Mouse (Mus musculus): ENCODE data around the gene Ipcef1.

Gene Ipcef1

DNA sequence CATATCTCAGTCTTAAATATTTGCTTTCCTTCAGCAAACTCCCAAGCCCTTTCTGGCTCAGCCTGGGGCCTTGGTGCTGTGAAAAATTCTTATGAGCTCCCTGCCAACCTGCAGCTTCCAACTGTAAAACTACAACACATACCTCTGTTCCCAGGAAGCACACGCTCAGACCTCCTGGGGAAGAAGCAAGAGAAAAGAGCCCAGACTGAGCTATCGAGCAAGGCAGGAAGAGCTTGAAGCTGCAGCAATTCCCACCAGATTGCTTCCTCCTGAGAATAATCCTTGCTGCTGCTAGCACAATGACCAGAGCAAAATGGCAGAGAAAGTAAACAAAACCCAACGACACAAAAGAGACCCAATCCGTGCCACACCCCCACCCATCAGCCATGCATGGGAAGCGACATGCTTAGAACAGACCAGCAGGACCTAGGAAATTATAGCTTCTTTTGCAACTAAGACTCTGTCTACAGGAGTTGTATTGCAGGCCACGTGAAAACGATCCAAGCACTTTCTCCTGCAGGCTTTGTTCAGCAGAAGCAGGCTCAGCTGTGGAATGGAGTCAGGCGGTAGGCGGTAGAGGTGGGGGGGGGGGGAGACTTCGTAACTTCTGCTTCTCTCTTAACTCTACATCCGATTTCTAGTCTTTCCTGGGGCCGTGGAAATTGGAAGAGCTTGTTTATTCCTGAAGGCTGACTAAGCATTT lies at the start of gene Ipcef1:
Ipcef1 (minus strand) TSS at position 164 of the 703 bp plus-strand sequence.
- DNase-seq (ENCODE audit: low read depth in 1 of 2, low spot score in 2 of 2), result no peak

DNA sequence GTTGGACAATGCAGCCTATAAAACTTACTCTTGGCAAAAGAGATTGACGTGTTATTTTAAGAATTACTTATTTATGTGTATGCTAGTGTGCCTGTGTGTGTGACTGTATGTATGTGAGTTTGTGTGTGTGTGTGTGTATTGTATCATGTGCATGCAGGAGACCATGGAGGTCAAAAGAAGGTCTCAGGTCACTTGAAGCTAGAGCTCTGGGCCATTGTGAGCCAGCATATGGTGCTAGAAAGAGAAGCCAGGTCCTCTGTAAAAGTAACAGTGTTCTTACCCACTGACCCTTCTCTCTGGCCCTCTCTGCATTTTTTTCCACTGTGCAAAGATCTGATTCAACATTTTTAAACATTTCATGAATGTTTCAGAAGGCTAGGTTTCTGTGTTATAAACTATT lies 25.7 kb upstream of the Ipcef1 start:
- DNase-seq (ENCODE audit: low read depth in 1 of 2, low spot score in 2 of 2), result no peak

DNA sequence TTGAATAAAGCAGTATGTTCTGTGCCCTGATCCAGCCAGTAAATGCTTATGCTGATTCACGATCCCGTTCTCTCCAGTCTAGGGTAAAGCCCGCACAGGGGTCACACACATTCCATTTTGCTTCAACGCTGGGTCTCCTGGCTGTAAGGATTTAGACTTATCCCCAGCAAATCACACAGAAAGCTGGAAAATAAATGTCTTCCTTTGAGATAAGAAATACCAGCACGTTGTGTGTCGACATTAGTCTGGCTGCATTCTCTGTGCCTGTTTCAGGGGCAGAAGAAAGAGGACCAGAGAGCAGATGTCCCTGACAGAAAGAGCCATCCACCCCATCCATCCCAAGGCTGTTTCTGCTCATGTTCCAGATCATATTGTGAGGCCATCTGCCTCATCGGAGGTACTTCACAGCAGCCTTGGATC lies 25.1 kb upstream of the Ipcef1 start:
- DNase-seq (ENCODE audit: low read depth in 1 of 2, low spot score in 2 of 2), result no peak

DNA sequence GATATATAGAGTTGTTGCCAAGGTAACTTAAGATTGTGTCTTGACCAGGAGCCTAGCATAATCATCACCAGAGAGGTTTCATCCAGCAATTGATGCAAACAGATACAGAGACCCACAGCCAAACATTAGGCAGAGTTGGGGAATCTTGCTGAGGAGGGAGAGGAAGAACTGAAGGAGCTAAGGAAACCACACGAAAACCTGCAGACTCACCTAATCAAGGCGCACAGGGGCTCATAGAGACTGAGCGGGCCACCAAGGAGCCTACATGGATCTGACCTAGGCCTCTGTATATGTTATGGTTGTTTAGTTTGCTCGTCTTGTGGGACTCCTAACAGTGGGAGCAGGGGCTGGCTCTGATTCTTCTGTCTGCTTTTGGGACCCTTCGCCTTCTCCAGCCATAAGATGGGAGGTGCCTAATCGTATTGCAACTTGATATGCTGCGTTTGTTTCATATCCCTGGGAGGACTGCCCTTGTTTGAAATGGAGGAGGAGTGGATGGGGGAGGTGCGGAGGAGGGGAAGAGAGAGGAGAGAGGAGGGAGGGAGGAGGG lies 24.5 kb upstream of the Ipcef1 start:
- no peak for DNase-seq (ENCODE audit: low read depth in 1 of 2, low spot score in 2 of 2)

DNA sequence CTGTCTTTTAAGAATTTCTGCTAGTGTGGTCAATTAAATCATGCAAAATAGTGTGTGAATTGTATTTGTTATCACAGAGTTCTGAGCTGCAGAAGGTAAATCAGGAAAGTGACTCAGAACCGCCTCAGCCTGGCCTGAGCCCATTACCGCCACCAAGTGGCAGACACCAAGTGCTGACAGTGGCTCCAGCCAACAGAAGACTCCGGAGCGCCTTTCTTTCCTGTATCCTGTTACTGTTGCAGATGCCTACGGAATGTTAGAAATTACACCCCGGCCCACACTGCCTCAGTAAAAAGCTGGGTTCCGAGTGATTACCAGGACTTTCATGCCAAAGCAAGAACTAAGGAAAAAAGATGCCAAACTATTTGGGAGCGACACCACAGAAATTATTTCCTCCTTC lies 23.9 kb upstream of the Ipcef1 start:
- peak in 1 of 2 experiments; percentile 14 for DNase-seq (ENCODE audit: low read depth in 1 of 2, low spot score in 2 of 2)

DNA sequence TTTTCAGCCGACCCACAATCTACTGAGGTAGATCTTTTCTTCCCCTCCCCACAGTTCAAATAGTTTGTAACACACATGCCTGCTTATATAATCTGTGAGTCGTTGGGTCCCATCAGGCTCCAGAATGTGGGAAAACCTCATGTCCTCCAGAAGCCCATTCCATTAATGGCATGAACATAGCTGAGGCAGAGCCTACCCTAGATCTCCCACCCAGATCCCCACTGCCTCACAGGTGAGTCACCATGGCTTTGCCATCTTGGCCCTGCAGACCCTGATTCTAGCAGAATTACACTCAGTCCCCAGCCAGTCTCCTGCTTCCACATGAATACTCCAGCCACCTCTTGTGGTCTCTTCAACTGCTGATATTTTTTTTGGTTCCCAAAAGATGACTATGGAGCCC lies 23.4 kb upstream of the Ipcef1 start:
- DNase-seq (ENCODE audit: low read depth in 1 of 2, low spot score in 2 of 2), result no peak

DNA sequence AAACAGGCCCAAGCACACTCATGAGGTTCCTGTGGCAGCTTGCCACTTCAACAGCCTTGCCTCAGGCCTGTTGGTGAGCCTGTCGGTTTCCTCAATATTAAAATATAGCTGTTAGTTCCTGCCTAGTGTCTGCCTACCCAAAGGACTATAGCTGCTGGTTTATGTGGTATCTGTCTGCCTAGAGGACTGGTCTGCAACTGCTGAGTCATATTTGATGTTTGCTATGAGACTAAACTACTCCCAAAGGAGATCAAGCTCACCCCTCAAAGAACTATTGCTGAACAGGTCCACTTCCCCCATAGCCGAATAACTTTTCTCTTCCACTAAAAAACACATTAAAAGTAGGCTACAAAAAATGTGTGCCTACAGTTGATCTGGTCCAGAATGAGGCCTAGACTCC lies 22.0 kb upstream of the Ipcef1 start:
- no peak for DNase-seq (ENCODE audit: low read depth in 1 of 2, low spot score in 2 of 2)

DNA sequence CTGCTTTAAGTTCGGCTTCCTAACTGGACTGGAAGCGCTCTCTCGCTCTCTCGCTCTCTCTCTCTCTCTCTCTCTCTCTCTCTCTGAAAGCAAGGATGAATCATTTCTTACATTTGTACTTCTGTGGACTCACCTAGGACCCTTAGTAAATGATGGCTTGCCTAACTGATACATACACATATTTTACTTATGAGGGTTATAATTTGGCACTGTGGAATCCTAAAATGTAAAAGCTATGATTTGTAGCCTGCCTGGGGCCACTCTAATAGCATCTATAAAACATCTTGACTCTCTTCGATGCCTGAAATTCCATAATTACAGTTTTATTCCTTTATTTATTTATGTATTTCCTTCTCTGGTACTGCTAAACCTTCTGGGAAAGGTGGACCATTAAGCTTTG lies 18.6 kb upstream of the Ipcef1 start:
- DNase-seq (ENCODE audit: low read depth in 1 of 2, low spot score in 2 of 2), result no peak

DNA sequence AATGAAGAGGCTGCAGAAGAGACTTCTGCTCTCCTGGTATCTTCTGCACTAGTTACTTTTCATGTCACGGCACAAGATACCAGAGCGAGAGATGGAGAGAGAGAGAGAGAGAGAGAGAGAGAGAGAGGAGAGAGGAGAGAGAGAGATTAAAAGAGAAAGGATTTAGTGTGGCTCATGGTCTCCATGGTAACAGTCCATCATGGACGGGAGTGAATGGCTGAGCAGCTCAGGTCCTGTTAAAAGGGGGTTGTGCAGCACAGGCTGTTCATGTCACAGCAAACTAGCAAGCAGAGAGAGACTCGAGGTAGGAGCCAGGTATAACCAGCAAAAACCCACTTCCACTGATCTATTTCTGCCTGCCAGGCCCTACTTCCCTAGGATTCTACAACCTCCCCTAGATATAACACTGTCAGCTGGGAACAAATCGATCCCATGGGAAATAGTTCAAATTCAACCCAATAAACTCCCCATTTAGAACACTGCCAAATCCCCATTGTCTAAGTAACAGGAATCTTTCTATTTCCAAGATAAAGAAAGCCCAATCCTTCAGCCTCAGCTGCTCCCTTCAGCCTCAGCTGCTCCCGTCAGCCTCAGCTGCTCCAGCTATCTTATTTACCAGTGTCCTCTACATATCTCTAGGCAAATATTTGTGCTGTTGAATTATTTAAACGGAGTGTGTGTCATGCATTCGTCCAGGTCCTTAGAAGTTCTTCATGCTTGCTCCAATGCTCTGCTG lies 18.0 kb upstream of the Ipcef1 start:
- DNase-seq (ENCODE audit: low read depth in 1 of 2, low spot score in 2 of 2), result no peak

DNA sequence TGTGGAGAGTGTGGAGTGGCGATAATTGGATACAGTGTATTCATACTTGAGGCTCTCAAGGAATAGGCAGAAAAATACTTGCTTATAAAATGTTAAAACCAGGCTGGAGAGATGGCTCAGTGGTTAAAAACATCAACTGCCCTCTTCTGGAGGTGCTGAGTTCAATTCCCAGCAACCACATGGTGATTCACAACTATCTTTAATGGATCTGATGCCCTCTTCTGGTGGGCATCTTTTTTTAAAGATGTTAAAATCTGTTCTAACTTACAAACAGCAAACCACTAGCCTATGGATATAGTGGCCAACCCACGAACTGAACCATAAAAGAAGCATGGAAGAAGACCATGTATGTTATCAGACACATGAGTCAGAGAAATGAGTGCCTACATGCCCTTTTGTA lies 16.8 kb upstream of the Ipcef1 start:
- no peak for DNase-seq (ENCODE audit: low read depth in 1 of 2, low spot score in 2 of 2)

DNA sequence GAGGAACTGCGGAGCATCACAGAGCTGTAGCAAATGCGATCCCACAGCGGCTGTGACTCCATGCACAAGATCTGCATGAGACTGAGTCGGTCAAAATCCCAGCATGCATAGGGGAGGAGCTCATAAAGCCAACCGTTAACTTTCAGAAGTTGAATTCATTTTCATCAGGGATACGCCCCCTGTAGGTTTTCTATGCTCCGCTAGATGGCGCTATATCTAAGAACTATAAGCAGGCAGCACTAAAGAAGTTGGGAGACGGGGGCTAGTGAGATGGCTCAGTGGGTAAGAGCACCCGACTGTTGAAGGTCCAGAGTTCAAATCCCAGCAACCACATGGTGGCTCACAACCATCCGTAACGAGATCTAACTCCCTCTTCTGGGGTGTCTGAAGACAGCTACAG lies 16.3 kb upstream of the Ipcef1 start:
- no peak for DNase-seq (ENCODE audit: low read depth in 1 of 2, low spot score in 2 of 2)

DNA sequence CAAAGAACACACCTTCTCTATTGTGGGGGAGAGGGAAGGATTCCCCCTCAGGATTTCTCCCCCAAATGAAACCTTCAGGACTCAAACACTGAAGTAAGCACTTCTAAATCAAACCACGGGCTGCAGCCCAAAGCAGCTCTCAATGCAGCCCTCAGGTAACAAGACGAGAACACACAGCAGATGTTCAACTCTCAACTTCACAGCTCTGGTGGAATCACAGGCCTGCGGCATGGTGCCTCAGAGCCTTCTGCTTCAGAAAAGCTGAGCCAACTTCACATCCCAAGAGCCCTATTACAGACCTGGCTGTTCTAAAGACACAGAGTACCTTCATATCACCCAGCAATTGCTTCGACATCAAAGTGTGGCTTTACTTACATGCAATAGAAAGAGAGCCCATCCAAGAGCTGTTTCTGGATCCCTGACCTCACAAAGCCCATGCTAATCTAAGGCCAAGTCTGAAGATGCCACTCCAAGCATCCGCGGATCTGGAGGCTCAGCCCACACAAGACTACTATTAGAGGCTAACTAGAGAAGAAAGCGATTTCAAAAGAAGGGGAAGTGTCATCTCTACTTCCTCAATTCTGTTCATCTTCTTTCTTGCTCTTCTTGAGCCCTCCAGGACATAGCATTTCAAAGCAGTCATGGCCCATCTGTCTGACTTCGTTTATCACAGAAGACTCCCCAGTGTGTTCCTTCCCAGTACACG lies 11.6 kb upstream of the Ipcef1 start:
- peak in 1 of 2 experiments; percentile 30 for DNase-seq (ENCODE audit: low read depth in 1 of 2, low spot score in 2 of 2)

DNA sequence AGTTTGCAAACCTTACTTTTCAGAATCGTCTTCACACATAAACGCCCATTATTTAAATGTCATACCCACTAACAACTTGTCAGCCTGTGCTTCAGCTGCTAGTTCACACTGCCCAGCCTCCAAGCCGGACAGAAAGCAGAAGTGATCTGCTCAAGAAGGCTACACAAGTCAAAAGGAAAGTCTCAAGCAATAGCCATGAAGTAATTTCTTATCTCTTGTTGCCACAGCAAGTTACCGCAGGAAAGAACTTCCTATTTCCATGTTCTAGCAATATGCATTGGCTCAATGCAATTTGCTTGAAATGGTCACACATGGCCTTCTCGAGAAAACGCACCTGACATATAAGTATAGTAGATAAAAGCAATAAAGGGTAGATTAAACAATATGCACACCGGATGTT lies 10.7 kb upstream of the Ipcef1 start:
- peak; percentile 31 to 55 for DNase-seq (ENCODE audit: low read depth in 1 of 2, low spot score in 2 of 2)

DNA sequence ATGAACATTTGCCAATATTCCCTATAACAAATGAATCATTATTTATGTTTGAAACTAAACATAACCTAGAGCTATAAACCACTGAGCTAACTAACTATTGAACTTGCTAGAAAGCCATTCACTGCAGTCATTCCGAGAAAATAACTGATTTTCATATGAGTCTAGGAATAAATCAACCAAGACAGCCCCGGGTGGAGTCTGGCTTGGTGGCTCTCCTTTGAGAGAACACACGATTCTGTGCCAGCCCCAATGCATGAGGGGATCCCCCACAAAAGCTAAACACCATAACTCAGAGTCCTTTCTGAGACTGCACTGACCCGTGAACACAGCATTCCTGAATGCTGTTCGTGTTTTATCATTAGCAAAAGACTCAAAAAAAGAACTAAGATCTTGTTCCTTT lies 8.0 kb upstream of the Ipcef1 start:
- DNase-seq (ENCODE audit: low read depth in 1 of 2, low spot score in 2 of 2), result no peak

DNA sequence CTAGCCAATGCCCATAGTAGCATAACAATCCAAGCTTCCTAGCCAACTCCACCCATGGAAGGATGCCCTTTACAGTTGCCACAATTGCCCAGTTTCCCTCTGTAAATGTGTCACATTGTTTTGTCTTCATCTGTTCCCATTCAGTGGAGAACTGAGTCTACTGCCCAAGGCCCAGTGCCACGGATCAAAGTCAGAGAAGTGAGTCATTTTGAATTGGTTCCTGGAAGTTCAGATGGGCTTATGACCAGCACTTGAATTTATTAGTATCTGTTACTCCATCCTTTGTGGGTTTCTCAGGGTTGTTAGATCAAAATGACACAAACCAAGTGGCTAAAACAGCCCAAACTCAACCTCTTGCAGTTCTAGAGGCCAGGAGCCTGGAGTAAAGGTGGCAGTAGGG lies 5.3 kb upstream of the Ipcef1 start:
- DNase-seq (ENCODE audit: low read depth in 1 of 2, low spot score in 2 of 2), result no peak

DNA sequence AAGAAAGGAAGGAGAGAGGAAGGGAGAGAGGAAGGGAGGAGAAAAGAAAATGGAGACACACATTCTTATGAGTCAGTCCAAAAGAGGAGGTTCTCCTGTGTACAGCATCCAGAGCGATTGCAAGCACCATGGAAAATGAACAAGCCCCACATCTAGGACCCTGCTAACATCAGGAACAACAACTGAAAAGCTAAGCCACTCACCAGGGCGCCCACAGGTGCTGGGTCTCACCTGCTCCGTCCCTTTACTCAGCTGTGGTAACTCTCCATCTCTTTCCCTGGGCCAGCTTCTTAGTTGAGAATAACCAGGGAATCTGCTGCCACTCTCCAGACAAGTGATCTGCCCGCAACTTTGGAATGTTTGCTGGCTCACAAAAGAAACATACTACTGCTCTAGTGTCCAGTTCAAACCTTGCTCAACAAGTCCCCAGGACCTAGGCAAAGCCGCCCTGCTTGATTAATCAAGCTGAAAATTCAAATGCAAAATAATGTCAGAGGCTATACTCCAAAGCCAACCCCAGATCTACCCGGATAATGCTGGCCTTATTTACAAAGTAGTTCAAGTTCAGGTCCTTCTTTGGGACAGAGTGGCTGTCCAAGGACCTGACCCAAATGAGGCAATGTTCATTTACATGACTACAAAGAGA lies 2.4 kb upstream of the Ipcef1 start:
- DNase-seq (ENCODE audit: low read depth in 1 of 2, low spot score in 2 of 2), result no peak

DNA sequence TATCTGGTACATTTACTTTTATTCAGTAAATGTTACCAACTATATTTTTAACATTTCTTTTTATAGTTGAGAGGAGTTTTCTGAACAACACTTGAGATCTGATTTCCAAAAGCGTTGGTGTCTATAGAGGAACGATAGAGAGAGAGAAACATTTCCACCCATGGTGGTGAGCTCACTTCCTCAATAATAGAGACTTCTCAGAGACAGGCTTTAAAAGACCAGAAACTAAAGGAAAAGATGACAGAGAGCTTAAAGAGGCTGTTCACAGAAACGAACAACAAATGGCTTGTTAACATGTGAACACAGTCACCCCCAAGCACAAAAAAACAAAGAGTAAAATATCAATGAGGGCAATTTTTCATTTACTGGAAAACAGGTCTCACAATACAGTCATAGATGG lies 2.4 kb downstream of the Ipcef1 start:
- no peak for DNase-seq (ENCODE audit: low read depth in 1 of 2, low spot score in 2 of 2)

DNA sequence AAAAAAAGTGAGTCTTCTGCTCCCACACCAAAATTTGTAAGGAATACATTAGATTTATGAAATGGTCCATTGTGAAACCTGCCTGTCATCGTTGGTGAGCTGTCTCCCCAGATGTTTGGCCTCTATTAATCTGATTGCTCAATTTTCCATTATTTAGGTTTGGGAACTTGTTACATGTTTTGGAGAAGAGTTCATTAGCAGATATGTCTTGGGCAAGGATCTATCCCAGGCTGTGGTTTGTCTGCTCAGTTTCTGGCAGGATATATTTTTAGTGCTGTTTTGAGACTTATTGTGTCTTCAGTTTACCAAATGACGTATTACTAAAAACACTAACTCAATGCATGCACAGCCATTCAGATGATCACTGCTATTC lies 4.4 kb downstream of the Ipcef1 start:
- DNase-seq (ENCODE audit: low read depth in 1 of 2, low spot score in 2 of 2), result no peak

DNA sequence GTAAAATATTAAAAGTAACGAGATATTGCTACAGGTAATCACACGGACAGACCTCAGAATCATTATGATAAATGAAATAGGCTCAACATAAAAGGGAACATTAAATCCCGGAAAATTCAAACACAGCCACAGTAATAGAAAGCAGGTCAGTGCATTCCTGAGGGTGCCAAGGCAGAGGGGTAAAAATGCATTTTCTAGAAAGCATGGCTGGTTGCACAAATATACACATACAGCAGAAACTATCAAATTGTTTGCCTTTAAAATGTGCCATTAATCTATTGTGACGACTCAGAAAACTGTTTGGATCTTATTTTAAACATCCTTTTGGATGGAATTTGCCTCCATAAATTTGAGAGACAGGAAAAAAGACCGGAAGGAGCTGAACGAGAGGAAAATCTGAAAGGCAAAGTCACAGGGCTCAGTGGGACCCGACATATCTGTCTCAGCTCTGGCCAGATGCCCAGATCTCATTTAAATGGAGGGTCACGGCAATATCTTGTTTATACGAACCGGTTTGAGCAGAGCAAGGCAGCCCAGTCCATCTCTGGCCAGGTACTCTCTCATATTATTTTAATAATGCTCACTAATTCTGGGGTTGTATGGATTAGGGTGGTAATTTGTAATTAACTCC lies 4.9 kb downstream of the Ipcef1 start:
- DNase-seq (ENCODE audit: low read depth in 1 of 2, low spot score in 2 of 2), result no peak

DNA sequence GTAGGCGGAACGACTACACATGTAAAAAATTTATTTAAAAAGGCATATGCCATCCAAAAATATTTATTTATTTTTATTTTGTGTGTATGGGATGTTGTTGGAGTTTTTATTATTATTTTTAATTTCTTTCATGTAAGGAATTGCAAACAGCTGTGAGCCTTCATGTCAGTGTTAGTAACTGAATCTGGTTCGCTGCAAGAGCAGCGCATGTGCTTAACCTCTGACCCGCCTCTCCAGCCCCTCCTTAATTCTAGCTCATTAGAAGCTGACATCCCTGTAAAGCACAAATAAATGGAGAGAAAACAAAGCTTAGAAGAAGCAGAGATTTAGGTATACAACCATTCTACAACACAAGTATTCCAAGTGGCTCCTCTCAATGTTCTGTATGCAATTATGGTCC lies 8.4 kb downstream of the Ipcef1 start:
- no peak for DNase-seq (ENCODE audit: low read depth in 1 of 2, low spot score in 2 of 2)

DNA sequence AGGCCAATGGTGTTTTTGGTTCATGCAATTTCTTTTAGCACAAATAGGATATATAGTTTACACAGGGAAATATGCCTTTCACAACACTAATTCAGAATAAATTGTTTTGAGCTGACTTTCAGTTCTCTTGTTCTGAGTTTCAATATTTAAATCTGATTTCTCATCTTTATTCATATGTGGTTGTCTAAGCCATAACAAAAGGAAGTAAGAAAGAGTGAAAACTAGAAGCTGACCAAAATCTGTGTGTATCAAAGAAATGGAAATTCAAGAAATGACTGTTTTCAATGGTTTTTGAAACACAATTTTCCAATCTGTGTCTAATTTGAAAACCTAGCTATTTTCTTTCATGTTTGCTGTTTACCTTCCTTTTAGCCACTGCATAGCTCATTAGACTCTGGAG lies 11.2 kb downstream of the Ipcef1 start:
- no peak for DNase-seq (ENCODE audit: low read depth in 1 of 2, low spot score in 2 of 2)

Measured in monocyte, adult 2 months (primary cell).